8 mouse cellular contexts compared by ENCODE assay signal in the genomic region with DNA sequence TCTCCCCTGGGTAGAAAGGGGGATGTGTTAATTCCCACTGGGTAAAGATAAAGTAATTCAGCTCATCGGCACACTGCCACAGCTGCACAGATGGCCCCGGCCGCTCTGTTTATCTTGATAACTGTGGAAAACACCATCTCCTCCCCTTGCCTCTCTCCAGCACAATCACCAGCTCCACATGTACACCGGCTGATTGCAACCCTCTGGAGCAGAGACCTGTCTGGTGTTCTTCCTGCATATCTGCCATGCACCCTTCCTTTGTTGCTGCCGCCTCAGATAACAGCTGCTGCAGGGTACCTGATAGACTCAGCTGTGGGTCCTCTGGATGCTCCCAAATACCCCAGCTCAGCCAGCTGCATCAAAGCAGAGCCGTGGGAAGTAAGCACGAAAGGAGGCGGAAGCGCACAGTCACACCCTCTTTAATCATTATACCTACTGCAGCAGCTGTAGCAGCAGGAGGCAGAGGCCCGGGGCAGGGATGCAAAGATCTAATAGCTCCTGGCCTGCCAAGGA.
DNase-seq lines count a peak whose midpoint lies in the region; ATAC-seq and TF ChIP-seq lines count a peak whose summit lies in the region.

No protein-coding gene starts in this region.

- H3K9ac ChIP-seq in forebrain, embryonic 13.5 days = peak overlapping the region; percentile 38; the same call in 1 of the 2 replicates
- no peak overlapping the region for H3K9ac ChIP-seq in liver, embryonic 16.5 days (ENCODE audit: low read depth, low read length)

- no peaks in the 10 kb centered on the region for H3K9me3 ChIP-seq in G1E (replicated peaks)
- no peaks in the 10 kb centered on the region for H3K9me3 ChIP-seq in forebrain, embryonic 13.5 days (replicated peaks)
- no peaks in the 10 kb centered on the region for H3K9me3 ChIP-seq in liver, embryonic 16.5 days (replicated peaks; ENCODE audit: control insufficient read depth, low read length)

- H3K4me2 ChIP-seq in forebrain, embryonic 13.5 days = peak overlapping the region; percentile 38
- peak overlapping the region; percentile 31 for H3K4me2 ChIP-seq in liver, embryonic 16.5 days (ENCODE audit: low read depth, low read length)

- no peaks in the 10 kb centered on the region for H3K36me3 ChIP-seq in G1E (replicated peaks)
- no peaks in the 10 kb centered on the region for H3K36me3 ChIP-seq in forebrain, embryonic 13.5 days (ENCODE audit: poor library complexity, severe bottlenecking)
- H3K36me3 ChIP-seq in liver, embryonic 16.5 days (ENCODE audit: control insufficient read depth, insufficient read depth) = no peaks in the 10 kb centered on the region

- H3K27me3 ChIP-seq in G1E (ENCODE audit: insufficient read depth, low read length) = peaks cover 14% of the 10 kb centered on the region
- H3K27me3 ChIP-seq in forebrain, embryonic 13.5 days = no peaks in the 10 kb centered on the region
- no peaks in the 10 kb centered on the region for H3K27me3 ChIP-seq in liver, embryonic 16.5 days (ENCODE audit: control insufficient read depth, insufficient read depth, low read depth, low read length)

- peak overlapping the region; percentile 73 for H3K27ac ChIP-seq in forebrain, embryonic 13.5 days
- peak overlapping the region; percentile 40; the same call in 1 of the 2 replicates for H3K27ac ChIP-seq in liver, embryonic 16.5 days (ENCODE audit: low read length)

- H3K4me1 ChIP-seq in G1E (ENCODE audit: insufficient read depth, low read depth, low read length) = peaks cover 25% of the 10 kb centered on the region
- H3K4me1 ChIP-seq in forebrain, embryonic 13.5 days = peaks cover 33% of the 10 kb centered on the region
- H3K4me1 ChIP-seq in liver, embryonic 16.5 days (ENCODE audit: control insufficient read depth, low read depth, low read length) = peaks cover 31% of the 10 kb centered on the region

- H3K4me3 ChIP-seq in G1E (ENCODE audit: low read depth, low read length) = peak overlapping the region; percentile 1; the same call in 1 of the 2 replicates
- no peak overlapping the region for H3K4me3 ChIP-seq in forebrain, embryonic 13.5 days
- no peak overlapping the region for H3K4me3 ChIP-seq in liver, embryonic 16.5 days (ENCODE audit: low read depth, low read length)

- no peak for TF ChIP-seq CTCF in G1E (IDR thresholded peaks at IDR 0.05; ENCODE audit: low read depth, low read length)

- WGBS in forebrain, embryonic 13.5 days = 27% methylated on average over 10 of the region's 10 CpGs
- 8% methylated on average over 10 of the region's 10 CpGs for WGBS in liver, embryonic 16.5 days (ENCODE audit: insufficient replicate concordance)

- ATAC-seq in G1E (ENCODE audit: extremely low read depth, insufficient number of reproducible peaks, low FRiP score, poor library complexity, severe bottlenecking) = peak; percentile 96
- peak; percentile 57 for ATAC-seq in forebrain, embryonic 13.5 days
- ATAC-seq in liver, embryonic 16.5 days (ENCODE audit: low read depth) = peak; percentile 94

- DNase-seq in cerebellum, postnatal 10 days = peak; percentile 27 to 45
- DNase-seq in cerebellum, adult 8-10 months = no peak
- peak; percentile 66 for DNase-seq in G1E (ENCODE audit: low spot score)
- no peak for DNase-seq in gastrocnemius, postnatal 4 days (ENCODE audit: low spot score in 2 of 2)
- no peak for DNase-seq in adrenal gland, adult 8-10 months
- DNase-seq in frontal cortex, postnatal 10 days (ENCODE audit: low spot score in 2 of 2) = no peak

Comparison
In these comparisons a context has a peak if more than half of its experiments do, and no peak if none do; other contexts are left out.
1. DNase-seq: peak in cerebellum, postnatal 10 days (2 of 2) and G1E (single experiment); none in cerebellum, adult 8-10 months (single experiment), gastrocnemius, postnatal 4 days (0 of 2), adrenal gland, adult 8-10 months (single experiment) and frontal cortex, postnatal 10 days (0 of 2).
2. Peak in every context shown above with its lines, with median percentiles within 50 percentile points of each other: ATAC-seq.